Mouse (Mus musculus) neutrophil, adult 65 days (primary cell): ENCODE results near the gene Rhox2b. TPM values are rescaled to one million over a fixed set of nuclear protein-coding genes. Genes with fewer than 3 reads are reported as not detected.

Experiments
- total RNA-seq: library from RNA; stranded (reverse); gene quantifications from 2 replicates; pipeline ENCODE4 v1.2.4, GENCODE M21; 2023

The Rhox2b gene
- total RNA-seq: not detected in 2 replicates

DNA sequence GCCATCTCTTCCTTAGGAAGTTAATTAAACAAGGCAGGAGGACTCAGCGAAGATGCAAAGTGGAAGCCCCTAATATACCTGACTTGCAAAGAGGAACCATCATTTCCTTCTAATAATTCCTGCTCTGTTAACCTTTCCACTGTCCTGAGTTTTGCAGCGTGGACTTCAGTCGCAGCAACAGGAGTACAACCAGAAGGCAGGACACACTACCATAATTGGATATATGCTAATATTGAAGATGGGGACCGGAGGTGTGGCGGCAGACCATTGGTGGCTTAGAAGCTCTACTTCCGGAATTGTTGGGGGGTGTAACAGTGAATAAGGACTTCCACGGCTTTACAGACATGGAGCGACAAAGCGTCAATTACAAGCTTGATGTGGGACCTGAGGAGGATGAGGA is at the start of gene Rhox2b:
Gene Rhox2b, plus strand, starts transcription at position 301 of the 400 bp plus-strand sequence.

DNA sequence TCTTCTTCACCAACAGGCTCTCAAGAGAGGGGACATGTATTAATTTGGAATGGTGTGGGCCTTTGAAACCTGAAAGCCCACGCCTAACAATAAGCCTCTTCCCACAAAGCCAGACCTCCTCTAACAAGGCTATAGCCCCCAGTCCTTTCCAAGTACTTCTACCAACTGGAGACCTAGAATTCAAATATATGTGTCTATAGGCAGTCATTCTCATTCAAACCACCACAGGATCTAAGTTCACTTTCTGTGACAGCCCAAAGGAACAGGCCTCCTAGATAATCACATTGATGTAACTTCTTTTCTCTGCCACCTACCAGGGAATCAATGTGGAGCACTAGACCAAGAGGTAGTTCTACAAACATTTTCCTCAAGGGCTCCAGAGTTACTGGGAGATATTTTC is 32.1 kb upstream of the Rhox2b start, which contains the start of gene Rhox3a2:
Gene Rhox3a2, plus strand, starts transcription at position 301 of the 400 bp plus-strand sequence.

DNA sequence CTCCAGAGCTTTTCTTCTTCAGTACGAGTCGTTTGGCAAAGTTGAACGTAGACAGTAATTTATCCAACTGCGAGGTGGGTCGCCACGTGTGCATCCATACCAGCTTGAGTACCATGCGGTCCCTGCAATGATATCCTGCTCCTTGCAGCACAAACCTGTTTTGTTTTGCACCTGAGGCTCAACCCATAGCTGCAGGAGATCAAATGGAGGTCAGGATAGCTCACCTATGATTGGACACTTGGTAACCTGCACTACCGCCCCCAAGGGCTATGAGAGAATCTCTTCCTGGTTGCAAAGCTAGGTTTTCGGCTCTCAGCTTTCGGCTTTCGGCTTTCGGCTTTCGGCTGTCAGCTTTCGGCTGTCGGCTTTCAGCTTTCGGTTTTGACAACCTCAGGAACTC is 21.3 kb upstream of the Rhox2b start, which contains the start of gene Rhox4a2:
Gene Rhox4a2, plus strand, starts transcription at position 301 of the 400 bp plus-strand sequence.

GRCm38 (mm10) chrX:37432194-37432593 is 20.3 kb downstream of the Rhox2b start, which contains the start of gene Rhox4b:
Rhox4b (plus strand) TSS chrX:37432494.

GRCm38 (mm10) chrX:37453380-37453779 is 41.5 kb downstream of the Rhox2b start, which contains the start of gene Rhox2c:
Rhox2c (plus strand) TSS chrX:37453680.

GRCm38 (mm10) chrX:37458285-37458684 is 46.4 kb downstream of the Rhox2b start, which contains the start of gene Rhox3c:
Rhox3c (plus strand) TSS chrX:37458585.

Other genes starting within 250 kb of the Rhox2b start
- not detected in 2 replicates for gene Akap14, start 243.2 kb upstream of the Rhox2b start, total RNA-seq
- 90.8 and 107 TPM in 2 replicates for gene Ndufa1, start 220.9 kb upstream of the Rhox2b start, total RNA-seq
- gene Rnf113a1, start 220.8 kb upstream of the Rhox2b start, total RNA-seq: 3.0 and 3.3 TPM in 2 replicates
- gene Gm9, start 201.0 kb upstream of the Rhox2b start, total RNA-seq: not detected in 2 replicates
- gene Rhox1, start 189.8 kb upstream of the Rhox2b start, total RNA-seq: not detected in 2 replicates
- not detected in 2 replicates for gene Rhox2a, start 167.1 kb upstream of the Rhox2b start, total RNA-seq
- gene Rhox3a, start 162.1 kb upstream of the Rhox2b start, total RNA-seq: not detected in 2 replicates
- not detected in 2 replicates for gene Rhox4a, start 146.7 kb upstream of the Rhox2b start, total RNA-seq
- gene Rhox3a2, start 32.0 kb upstream of the Rhox2b start, total RNA-seq: not detected in 2 replicates
- gene Rhox4a2, start 21.2 kb upstream of the Rhox2b start, total RNA-seq: not detected in 2 replicates
- not detected in 2 replicates for gene Rhox4b, start 20.4 kb downstream of the Rhox2b start, total RNA-seq
- not detected in 2 replicates for gene Rhox2c, start 41.6 kb downstream of the Rhox2b start, total RNA-seq
- not detected in 2 replicates for gene Rhox3c, start 46.5 kb downstream of the Rhox2b start, total RNA-seq
- gene Rhox4c, start 68.3 kb downstream of the Rhox2b start, total RNA-seq: not detected in 2 replicates
- not detected in 2 replicates for gene Rhox2d, start 81.4 kb downstream of the Rhox2b start, total RNA-seq
- not detected in 2 replicates for gene Rhox4d, start 102.3 kb downstream of the Rhox2b start, total RNA-seq
- gene Rhox2e, start 118.4 kb downstream of the Rhox2b start, total RNA-seq: not detected in 2 replicates
- not detected in 2 replicates for gene Rhox3e, start 130.0 kb downstream of the Rhox2b start, total RNA-seq
- not detected in 2 replicates for gene Rhox4e, start 145.3 kb downstream of the Rhox2b start, total RNA-seq
- not detected in 2 replicates for gene Rhox2f, start 159.3 kb downstream of the Rhox2b start, total RNA-seq
- not detected in 2 replicates for gene Rhox3f, start 168.9 kb downstream of the Rhox2b start, total RNA-seq
- not detected in 2 replicates for gene Rhox4f, start 195.6 kb downstream of the Rhox2b start, total RNA-seq
- gene Rhox3g, start 216.5 kb downstream of the Rhox2b start, total RNA-seq: not detected in 2 replicates
- gene Rhox2g, start 231.4 kb downstream of the Rhox2b start, total RNA-seq: not detected in 2 replicates
- not detected in 2 replicates for gene Rhox4g, start 239.3 kb downstream of the Rhox2b start, total RNA-seq